Mouse (Mus musculus): ENCODE data around the gene Trpc2. TPM values are rescaled to one million over a fixed set of nuclear protein-coding genes. Genes with fewer than 3 reads are reported as not detected.

Gene Trpc2
- total RNA-seq, 2 experiments from 2014 or later: 0.80 TPM; not detected in 1

Other genes with a start within 250 kb of the Trpc2 start
- 2.1 and 4.6 TPM in 2 replicates for gene Inppl1, start 244.9 kb upstream of the Trpc2 start, total RNA-seq (2014; fragmentation: Nextera tagmentation)
- 3.5 and 10.2 TPM in 2 replicates for gene Inppl1, start 244.9 kb upstream of the Trpc2 start, total RNA-seq (2017)
- gene Folr2, start 225.9 kb upstream of the Trpc2 start, total RNA-seq (2014; fragmentation: Nextera tagmentation): not detected in 2 replicates
- not detected in 2 replicates for gene Folr2, start 225.9 kb upstream of the Trpc2 start, total RNA-seq (2017)
- gene Anapc15, start 219.4 kb upstream of the Trpc2 start, total RNA-seq (2014; fragmentation: Nextera tagmentation): 131 and 132 TPM in 2 replicates
- 85.3 and 93.1 TPM in 2 replicates for gene Anapc15, start 219.4 kb upstream of the Trpc2 start, total RNA-seq (2017)
- 1.3 TPM in 1 of 2 replicates, not detected in the other for gene Folr1, start 212.3 kb upstream of the Trpc2 start, total RNA-seq (2014; fragmentation: Nextera tagmentation)
- not detected in 2 replicates for gene Folr1, start 212.3 kb upstream of the Trpc2 start, total RNA-seq (2017)
- gene Lamtor1, start 177.2 kb upstream of the Trpc2 start, total RNA-seq (2014; fragmentation: Nextera tagmentation): 47.6 and 53.1 TPM in 2 replicates
- 48.8 and 57.6 TPM in 2 replicates for gene Lamtor1, start 177.2 kb upstream of the Trpc2 start, total RNA-seq (2017)
- 0.12 TPM in 1 of 2 replicates, not detected in the other for gene Tomt, start 176.8 kb upstream of the Trpc2 start, total RNA-seq (2014; fragmentation: Nextera tagmentation)
- gene Tomt, start 176.8 kb upstream of the Trpc2 start, total RNA-seq (2017): 0.23 TPM in 1 of 2 replicates, not detected in the other
- 2.3 and 4.4 TPM in 2 replicates for gene Lrrc51, start 149.2 kb upstream of the Trpc2 start, total RNA-seq (2014; fragmentation: Nextera tagmentation)
- gene Lrrc51, start 149.2 kb upstream of the Trpc2 start, total RNA-seq (2017): 0.75 TPM in 1 of 2 replicates, not detected in the other
- 106 and 112 TPM in 2 replicates for gene Numa1, start 149.0 kb upstream of the Trpc2 start, total RNA-seq (2014; fragmentation: Nextera tagmentation)
- 207 and 289 TPM in 2 replicates for gene Numa1, start 149.0 kb upstream of the Trpc2 start, total RNA-seq (2017)
- gene Il18bp, start 64.4 kb upstream of the Trpc2 start, total RNA-seq (2014; fragmentation: Nextera tagmentation): 4.7 and 9.2 TPM in 2 replicates
- gene Il18bp, start 64.4 kb upstream of the Trpc2 start, total RNA-seq (2017): 1.1 and 2.7 TPM in 2 replicates
- gene Rnf121, start 17.6 kb upstream of the Trpc2 start, total RNA-seq (2014; fragmentation: Nextera tagmentation): 12.5 and 12.6 TPM in 2 replicates
- 11.2 and 19.6 TPM in 2 replicates for gene Rnf121, start 17.6 kb upstream of the Trpc2 start, total RNA-seq (2017)
- 54.5 and 57.5 TPM in 2 replicates for gene Xndc1, start 17.6 kb upstream of the Trpc2 start, total RNA-seq (2014; fragmentation: Nextera tagmentation)
- 28.7 and 40.8 TPM in 2 replicates for gene Xndc1, start 17.6 kb upstream of the Trpc2 start, total RNA-seq (2017)
- gene Xntrpc, start 17.4 kb upstream of the Trpc2 start, total RNA-seq (2014; fragmentation: Nextera tagmentation): 0.48 and 1.3 TPM in 2 replicates
- 0.08 TPM in 1 of 2 replicates, not detected in the other for gene Xntrpc, start 17.4 kb upstream of the Trpc2 start, total RNA-seq (2017)
- gene Art1, start 18.6 kb downstream of the Trpc2 start, total RNA-seq (2014; fragmentation: Nextera tagmentation): not detected in 2 replicates
- gene Art1, start 18.6 kb downstream of the Trpc2 start, total RNA-seq (2017): not detected in 2 replicates
- gene Art5, start 26.4 kb downstream of the Trpc2 start, total RNA-seq (2014; fragmentation: Nextera tagmentation): 2.2 TPM in 1 of 2 replicates, not detected in the other
- gene Art5, start 26.4 kb downstream of the Trpc2 start, total RNA-seq (2017): not detected in 2 replicates
- gene Chrna10, start 33.7 kb downstream of the Trpc2 start, total RNA-seq (2014; fragmentation: Nextera tagmentation): not detected in 2 replicates
- gene Chrna10, start 33.7 kb downstream of the Trpc2 start, total RNA-seq (2017): not detected in 2 replicates
- gene Nup98, start 127.1 kb downstream of the Trpc2 start, total RNA-seq (2014; fragmentation: Nextera tagmentation): 71.1 and 73.6 TPM in 2 replicates
- gene Nup98, start 127.1 kb downstream of the Trpc2 start, total RNA-seq (2017): 50.4 and 59.9 TPM in 2 replicates
- 40.0 and 41.2 TPM in 2 replicates for gene Pgap2, start 127.1 kb downstream of the Trpc2 start, total RNA-seq (2014; fragmentation: Nextera tagmentation)
- gene Pgap2, start 127.1 kb downstream of the Trpc2 start, total RNA-seq (2017): 17.5 and 21.8 TPM in 2 replicates
- gene Rhog, start 172.9 kb downstream of the Trpc2 start, total RNA-seq (2014; fragmentation: Nextera tagmentation): 145 and 157 TPM in 2 replicates
- 20.5 and 38.6 TPM in 2 replicates for gene Rhog, start 172.9 kb downstream of the Trpc2 start, total RNA-seq (2017)
- 23.4 and 37.7 TPM in 2 replicates for gene Stim1, start 184.7 kb downstream of the Trpc2 start, total RNA-seq (2014; fragmentation: Nextera tagmentation)
- 18.4 and 19.4 TPM in 2 replicates for gene Stim1, start 184.7 kb downstream of the Trpc2 start, total RNA-seq (2017)